Mouse (Mus musculus): ENCODE data around the gene Gkn3. TPM values are rescaled to one million over a fixed set of nuclear protein-coding genes. Genes with fewer than 3 reads are reported as not detected.

Gene Gkn3
- polyA plus RNA-seq, 1 experiment from 2014 or later, result 2.5 TPM

DNA sequence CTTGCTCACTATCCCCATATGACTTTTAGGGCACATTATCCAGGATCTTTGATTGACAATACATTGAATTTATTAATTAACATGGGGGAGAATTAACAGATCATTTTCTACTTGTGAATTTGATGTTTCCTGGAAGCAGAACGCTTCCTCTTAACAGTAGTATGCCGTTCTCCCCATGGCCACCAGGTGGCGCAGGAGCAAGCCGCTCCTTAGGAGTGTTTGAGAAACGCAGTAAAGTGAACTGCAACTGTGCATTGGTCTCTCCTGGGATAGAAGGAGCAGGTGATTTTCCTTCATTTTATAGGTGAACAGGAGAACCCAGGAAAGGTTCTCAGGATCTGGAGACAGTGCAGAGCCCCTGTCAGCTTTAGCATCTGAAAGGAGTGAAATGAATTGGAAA lies 10.4 kb upstream of the Gkn3 start:
- Histone ChIP-seq H3K9ac (no peak overlapping the region), H3K4me2 (no peak overlapping the region), H3K4me1 (replicated peaks) (peaks cover 36% of the 10 kb centered on the region), H3K27me3 (replicated peaks) (peaks cover 42% of the 10 kb centered on the region), H3K4me3 (no peak overlapping the region), H3K36me3 (no peaks in the 10 kb centered on the region), H3K27ac (ENCODE audit: poor library complexity, severe bottlenecking) (no peak overlapping the region), H3K9me3 (replicated peaks) (no peaks in the 10 kb centered on the region)
- 3% methylated on average over 5 of the region's 5 CpGs for WGBS
- no peak for ATAC-seq (ENCODE audit: insufficient number of reproducible peaks, low FRiP score)

DNA sequence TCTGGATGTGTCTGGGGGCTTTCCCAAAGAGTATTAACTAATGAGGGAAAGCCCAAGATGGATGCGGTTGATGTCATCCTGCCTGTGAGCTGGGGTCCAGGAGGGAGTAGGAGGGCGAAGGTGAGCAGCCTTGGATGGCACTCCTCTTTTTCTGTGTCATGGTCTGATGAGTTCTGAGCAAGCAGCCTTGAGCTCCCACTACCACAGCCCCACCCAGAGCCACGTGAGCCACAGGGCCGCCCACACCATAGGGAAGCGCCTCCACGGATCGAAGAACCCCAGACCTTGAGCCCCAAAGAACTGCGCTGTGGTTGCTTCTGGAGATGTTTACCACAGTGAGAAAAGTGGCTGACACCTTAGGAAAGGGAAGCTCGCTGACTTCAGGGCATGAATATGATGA lies 6.0 kb upstream of the Gkn3 start:
- no peak for ATAC-seq (ENCODE audit: insufficient number of reproducible peaks, low FRiP score)
- no peak overlapping the region for H3K27ac ChIP-seq (ENCODE audit: poor library complexity, severe bottlenecking)
- H3K4me1 ChIP-seq (replicated peaks), result peaks cover 28% of the 10 kb centered on the region
- peak overlapping the region; percentile 47 for H3K4me2 ChIP-seq
- H3K27me3 ChIP-seq (replicated peaks), result peaks cover 74% of the 10 kb centered on the region
- no peak overlapping the region for H3K9ac ChIP-seq
- H3K4me3 ChIP-seq, result no peak overlapping the region
- no peaks in the 10 kb centered on the region for H3K36me3 ChIP-seq
- no peaks in the 10 kb centered on the region for H3K9me3 ChIP-seq (replicated peaks)
- WGBS, result 67% methylated on average over 9 of the region's 9 CpGs

GRCm38 (mm10) chr6:87393466-87394205 lies 4.9 kb upstream of the Gkn3 start:
- Histone ChIP-seq H3K9ac (no peak overlapping the region), H3K9me3 (replicated peaks) (no peaks in the 10 kb centered on the region), H3K27me3 (replicated peaks) (peaks cover 76% of the 10 kb centered on the region), H3K4me1 (replicated peaks) (peaks cover 33% of the 10 kb centered on the region), H3K4me3 (no peak overlapping the region), H3K27ac (ENCODE audit: poor library complexity, severe bottlenecking) (no peak overlapping the region), H3K4me2 (no peak overlapping the region), H3K36me3 (no peaks in the 10 kb centered on the region)
- ATAC-seq (ENCODE audit: insufficient number of reproducible peaks, low FRiP score), result no peak
- 67% methylated on average over 8 of the region's 8 CpGs for WGBS

DNA sequence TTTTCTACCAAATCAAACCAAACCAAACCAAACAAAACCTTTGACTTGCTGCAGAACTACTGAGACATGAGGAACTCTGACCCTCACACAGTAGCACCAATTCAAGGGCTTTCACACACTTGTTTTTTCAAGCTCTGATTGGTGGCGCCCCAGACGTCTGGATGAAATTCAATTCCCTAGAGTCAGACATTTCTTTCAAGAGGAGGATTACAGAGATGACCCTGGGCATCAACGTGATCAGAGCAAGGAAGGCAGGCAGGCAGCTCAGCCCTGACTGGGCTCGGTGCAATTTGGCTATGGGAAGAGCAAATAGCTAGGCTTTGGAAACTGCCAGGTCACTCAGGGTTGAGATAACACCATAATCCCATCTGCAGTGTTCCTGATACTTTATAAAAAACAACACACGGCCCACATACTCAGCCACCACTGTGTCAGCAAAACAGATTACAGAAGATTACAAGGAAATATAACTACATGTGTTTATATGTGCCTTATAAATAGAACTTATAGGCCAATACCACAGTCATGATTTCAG lies 787 bp upstream of the Gkn3 start:
- H3K9me3 ChIP-seq (replicated peaks), result no peaks in the 10 kb centered on the region
- 21% methylated on average over 5 of the region's 5 CpGs for WGBS
- peaks cover 77% of the 10 kb centered on the region for H3K27me3 ChIP-seq (replicated peaks)
- H3K9ac ChIP-seq, result no peak overlapping the region
- no peak overlapping the region for H3K4me3 ChIP-seq
- no peak overlapping the region for H3K27ac ChIP-seq (ENCODE audit: poor library complexity, severe bottlenecking)
- H3K4me1 ChIP-seq (replicated peaks), result peaks cover 33% of the 10 kb centered on the region
- no peaks in the 10 kb centered on the region for H3K36me3 ChIP-seq
- ATAC-seq (ENCODE audit: insufficient number of reproducible peaks, low FRiP score), result no peak
- H3K4me2 ChIP-seq, result no peak overlapping the region

DNA sequence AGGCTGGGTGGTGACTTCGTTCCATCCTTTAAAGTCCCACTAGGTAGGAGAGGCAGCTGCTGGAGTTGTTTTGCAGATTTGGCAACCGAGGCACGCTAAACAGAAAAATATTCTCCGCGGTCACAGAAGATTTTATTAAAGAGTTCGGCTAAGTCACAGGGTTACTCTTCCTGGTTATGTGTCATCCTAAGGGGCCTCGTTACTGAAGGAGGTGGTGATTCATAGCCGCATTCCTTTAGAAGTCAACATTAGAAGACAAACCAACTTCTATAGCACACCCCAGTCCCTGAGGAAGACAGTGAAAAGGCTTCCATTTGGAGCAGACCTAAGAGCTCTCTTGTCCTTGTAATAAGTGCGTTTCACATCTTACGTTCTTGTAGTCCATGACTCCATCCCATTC lies 2.1 kb downstream of the Gkn3 start:
- peaks cover 76% of the 10 kb centered on the region for H3K27me3 ChIP-seq (replicated peaks)
- peaks cover 22% of the 10 kb centered on the region for H3K4me1 ChIP-seq (replicated peaks)
- H3K27ac ChIP-seq (ENCODE audit: poor library complexity, severe bottlenecking), result no peak overlapping the region
- 74% methylated on average over 10 of the region's 10 CpGs for WGBS
- H3K4me2 ChIP-seq, result no peak overlapping the region
- no peaks in the 10 kb centered on the region for H3K36me3 ChIP-seq
- H3K4me3 ChIP-seq, result no peak overlapping the region
- H3K9ac ChIP-seq, result no peak overlapping the region
- no peaks in the 10 kb centered on the region for H3K9me3 ChIP-seq (replicated peaks)
- ATAC-seq (ENCODE audit: insufficient number of reproducible peaks, low FRiP score), result no peak

GRCm38 (mm10) chr6:87386203-87386602 lies 2.5 kb downstream of the Gkn3 start:
- H3K4me1 ChIP-seq (replicated peaks), result peaks cover 22% of the 10 kb centered on the region
- H3K4me2 ChIP-seq, result no peak overlapping the region
- peaks cover 77% of the 10 kb centered on the region for H3K27me3 ChIP-seq (replicated peaks)
- H3K9me3 ChIP-seq (replicated peaks), result no peaks in the 10 kb centered on the region
- no peak overlapping the region for H3K9ac ChIP-seq
- 5% methylated on average over 7 of the region's 7 CpGs for WGBS
- no peak for ATAC-seq (ENCODE audit: insufficient number of reproducible peaks, low FRiP score)
- H3K27ac ChIP-seq (ENCODE audit: poor library complexity, severe bottlenecking), result no peak overlapping the region
- no peaks in the 10 kb centered on the region for H3K36me3 ChIP-seq
- H3K4me3 ChIP-seq, result no peak overlapping the region

GRCm38 (mm10) chr6:87384761-87385160 lies 4.0 kb downstream of the Gkn3 start:
- Histone ChIP-seq H3K9me3 (replicated peaks) (no peaks in the 10 kb centered on the region), H3K9ac (no peak overlapping the region), H3K4me2 (peak overlapping the region; percentile 64; the same call in 1 of the 2 replicates), H3K27ac (ENCODE audit: poor library complexity, severe bottlenecking) (no peak overlapping the region), H3K4me3 (no peak overlapping the region), H3K4me1 (replicated peaks) (peaks cover 19% of the 10 kb centered on the region), H3K27me3 (replicated peaks) (peaks cover 78% of the 10 kb centered on the region), H3K36me3 (no peaks in the 10 kb centered on the region)
- no peak for ATAC-seq (ENCODE audit: insufficient number of reproducible peaks, low FRiP score)
- WGBS, result 51% methylated on average over 6 of the region's 6 CpGs

- Histone ChIP-seq H3K4me2 (peak overlapping the region; percentile 64), H3K9me3 (replicated peaks) (no peaks in the 10 kb centered on the region), H3K27me3 (replicated peaks) (peaks cover 80% of the 10 kb centered on the region), H3K36me3 (no peaks in the 10 kb centered on the region), H3K4me3 (peak overlapping the region; percentile 24), H3K9ac (no peak overlapping the region), H3K4me1 (replicated peaks) (peaks cover 13% of the 10 kb centered on the region), H3K27ac (ENCODE audit: poor library complexity, severe bottlenecking) (no peak overlapping the region)
- WGBS, result 9% methylated on average over 24 of the region's 24 CpGs
- ATAC-seq (ENCODE audit: insufficient number of reproducible peaks, low FRiP score), result no peak
Measured at GRCm38 (mm10) chr6:87383926-87384691, 4.6 kb downstream of the Gkn3 start.

DNA sequence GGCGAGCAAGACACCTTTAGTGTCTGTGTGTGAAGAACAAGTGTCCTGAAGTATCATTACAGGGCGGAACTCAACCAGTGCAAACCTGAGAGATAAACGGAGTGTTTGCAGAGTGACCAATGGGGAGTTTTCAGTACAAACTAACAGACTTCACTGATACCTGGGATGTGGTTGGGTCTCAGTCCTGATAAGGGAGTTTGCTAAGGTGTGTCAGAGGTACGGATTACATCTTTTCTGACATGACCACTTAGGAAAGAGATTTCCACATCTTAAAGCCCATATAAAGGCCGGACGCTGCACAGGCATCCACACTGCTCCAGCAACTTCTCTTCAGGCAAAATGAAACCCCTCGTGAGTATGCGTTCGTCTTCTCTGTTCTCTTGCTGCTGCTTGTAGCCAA lies 15.7 kb downstream of the Gkn3 start, which contains the start of gene Gkn2:
Gkn2 (plus strand) TSS at position 301 of the 400 bp plus-strand sequence.
- no peak for ATAC-seq (ENCODE audit: insufficient number of reproducible peaks, low FRiP score)
- 78% methylated on average over 9 of the region's 9 CpGs for WGBS
- Histone ChIP-seq H3K4me1 (replicated peaks) (no peaks in the 10 kb centered on the region), H3K4me3 (no peak within 1 kb of the TSS), H3K4me2 (no peak within 1 kb of the TSS), H3K9me3 (replicated peaks) (no peaks in the 10 kb centered on the region), H3K27me3 (replicated peaks) (peaks cover 68% of the 10 kb centered on the region), H3K27ac (ENCODE audit: poor library complexity, severe bottlenecking) (no peak within 1 kb of the TSS), H3K36me3 (no peaks in the 10 kb centered on the region), H3K9ac (no peak within 1 kb of the TSS)

DNA sequence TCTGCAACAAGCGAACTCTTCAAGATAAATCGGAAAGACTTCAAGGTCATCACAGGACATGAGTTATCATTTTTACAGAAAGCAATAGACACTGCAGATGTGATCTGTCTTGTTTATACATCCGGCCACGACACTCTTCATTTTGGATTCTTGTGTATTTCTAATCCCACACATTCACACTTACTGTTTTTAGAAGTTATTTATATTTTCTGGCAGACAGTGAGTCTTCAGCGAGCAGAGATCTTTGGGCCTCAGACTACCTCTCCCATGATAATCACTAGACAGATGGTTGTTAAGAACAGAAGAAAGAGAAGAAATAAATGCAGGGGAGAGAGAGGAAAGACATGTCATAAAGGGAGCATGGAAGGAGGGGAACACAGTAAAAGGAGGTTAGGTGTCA lies 19.5 kb downstream of the Gkn3 start:
- Histone ChIP-seq H3K4me2 (no peak overlapping the region), H3K4me3 (no peak overlapping the region), H3K9me3 (replicated peaks) (no peaks in the 10 kb centered on the region), H3K36me3 (no peaks in the 10 kb centered on the region), H3K27me3 (replicated peaks) (peaks cover 54% of the 10 kb centered on the region), H3K4me1 (replicated peaks) (no peaks in the 10 kb centered on the region), H3K27ac (ENCODE audit: poor library complexity, severe bottlenecking) (no peak overlapping the region), H3K9ac (no peak overlapping the region)
- 76% methylated on average over 5 of the region's 5 CpGs for WGBS
- no peak for ATAC-seq (ENCODE audit: insufficient number of reproducible peaks, low FRiP score)

DNA sequence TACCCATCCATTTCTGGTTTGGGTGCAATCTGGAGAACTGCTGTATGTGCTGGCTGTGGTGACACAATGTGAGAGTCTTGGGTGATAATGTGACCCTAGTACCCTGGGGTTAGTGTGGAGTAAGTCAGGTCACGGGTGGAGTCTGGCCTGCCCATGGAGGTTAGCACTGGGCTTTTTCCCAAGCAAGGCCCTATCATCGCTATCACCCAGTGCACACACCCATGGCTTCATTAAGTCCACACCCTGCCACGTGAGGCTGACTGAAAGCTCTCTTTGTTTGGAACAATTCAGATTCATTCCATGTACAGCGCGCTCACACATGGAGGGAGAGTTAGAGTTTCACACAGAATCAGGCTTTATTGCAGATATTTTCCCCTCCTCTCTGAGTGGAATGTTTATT lies 34.3 kb downstream of the Gkn3 start:
- no peak for ATAC-seq (ENCODE audit: insufficient number of reproducible peaks, low FRiP score)
- no peak overlapping the region for H3K4me3 ChIP-seq
- 66% methylated on average over 5 of the region's 5 CpGs for WGBS

More for the DNA sequence above, 34.3 kb downstream of the Gkn3 start:
- Histone ChIP-seq H3K36me3 (no peaks in the 10 kb centered on the region), H3K9ac (no peak overlapping the region), H3K9me3 (replicated peaks) (no peaks in the 10 kb centered on the region), H3K4me2 (no peak overlapping the region), H3K27me3 (replicated peaks) (peaks cover 17% of the 10 kb centered on the region; the same call in 1 of the 2 replicates), H3K27ac (ENCODE audit: poor library complexity, severe bottlenecking) (no peak overlapping the region), H3K4me1 (replicated peaks) (no peaks in the 10 kb centered on the region)
